Mouse (Mus musculus) forelimb bud, embryonic 11.5 days (tissue): ENCODE results near the gene Hnrnpd.

Source experiments
- DNase-seq: peaks from one replicate; pipeline ENCODE4 v3.0.0-alpha.2; 2012; ENCODE audit warnings: low read depth, low spot score

The Hnrnpd gene

GRCm38 (mm10) chr5:99959960-99960359 is 18.8 kb downstream of the Hnrnpd start:
- DNase-seq, result no peak

GRCm38 (mm10) chr5:99959236-99959936 is 19.4 kb downstream of the Hnrnpd start:
- DNase-seq, result no peak

- DNase-seq, result no peak
Measured at GRCm38 (mm10) chr5:99958666-99959065, 20.1 kb downstream of the Hnrnpd start.

- no peak for DNase-seq
Measured at GRCm38 (mm10) chr5:99953883-99954282, 24.9 kb downstream of the Hnrnpd start.

- no peak for DNase-seq
Measured at GRCm38 (mm10) chr5:99952513-99952912, 26.2 kb downstream of the Hnrnpd start.

GRCm38 (mm10) chr5:99941776-99942502 is 36.8 kb downstream of the Hnrnpd start:
- DNase-seq, result no peak

DNA sequence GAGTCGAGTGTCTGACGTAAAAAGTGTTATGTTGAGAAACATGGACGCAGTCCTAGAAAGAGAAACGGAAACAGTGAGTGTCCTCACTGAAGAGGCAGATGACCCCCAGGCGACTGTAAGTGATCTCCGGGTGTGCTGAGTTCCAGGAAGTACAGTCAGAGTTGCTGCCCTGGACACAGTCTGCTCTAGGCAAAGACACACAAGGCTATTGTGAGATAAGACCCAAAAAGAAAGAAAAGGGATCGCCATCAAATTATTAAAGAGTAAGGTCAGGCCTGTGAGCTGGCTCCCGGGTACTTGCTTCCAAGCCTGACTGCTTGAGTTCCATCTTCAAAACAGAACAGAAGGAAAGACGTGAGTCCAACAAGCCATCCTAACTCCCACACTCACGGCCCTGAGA is 37.5 kb downstream of the Hnrnpd start:
- no peak for DNase-seq

- DNase-seq, result no peak
Measured at GRCm38 (mm10) chr5:99939440-99939839, 39.3 kb downstream of the Hnrnpd start.

GRCm38 (mm10) chr5:99931910-99932309 is 46.8 kb downstream of the Hnrnpd start:
- DNase-seq, result no peak

DNA sequence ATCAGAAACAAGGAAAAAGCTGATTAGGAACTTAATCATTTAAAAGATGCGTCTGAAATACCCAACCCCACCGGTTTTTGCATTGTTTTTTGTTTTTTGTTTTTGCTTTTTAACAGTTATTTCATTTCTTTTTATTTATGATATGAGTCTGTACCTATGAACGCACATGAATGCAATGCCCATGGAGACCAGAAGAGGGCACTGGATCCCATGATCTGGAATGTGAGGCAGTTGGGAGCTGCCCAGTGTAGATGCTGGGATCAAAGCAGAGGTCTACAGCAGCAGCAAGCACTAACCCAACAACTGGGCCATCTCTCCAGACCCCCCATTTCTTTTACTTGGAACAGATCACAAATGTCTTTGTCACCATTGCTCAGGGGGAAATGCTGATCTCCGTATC is 50.8 kb downstream of the Hnrnpd start:
- DNase-seq, result peak; percentile 51

GRCm38 (mm10) chr5:99922033-99922432 is 56.7 kb downstream of the Hnrnpd start:
- no peak for DNase-seq

GRCm38 (mm10) chr5:99915494-99915893 is 63.2 kb downstream of the Hnrnpd start:
- DNase-seq, result no peak

DNA sequence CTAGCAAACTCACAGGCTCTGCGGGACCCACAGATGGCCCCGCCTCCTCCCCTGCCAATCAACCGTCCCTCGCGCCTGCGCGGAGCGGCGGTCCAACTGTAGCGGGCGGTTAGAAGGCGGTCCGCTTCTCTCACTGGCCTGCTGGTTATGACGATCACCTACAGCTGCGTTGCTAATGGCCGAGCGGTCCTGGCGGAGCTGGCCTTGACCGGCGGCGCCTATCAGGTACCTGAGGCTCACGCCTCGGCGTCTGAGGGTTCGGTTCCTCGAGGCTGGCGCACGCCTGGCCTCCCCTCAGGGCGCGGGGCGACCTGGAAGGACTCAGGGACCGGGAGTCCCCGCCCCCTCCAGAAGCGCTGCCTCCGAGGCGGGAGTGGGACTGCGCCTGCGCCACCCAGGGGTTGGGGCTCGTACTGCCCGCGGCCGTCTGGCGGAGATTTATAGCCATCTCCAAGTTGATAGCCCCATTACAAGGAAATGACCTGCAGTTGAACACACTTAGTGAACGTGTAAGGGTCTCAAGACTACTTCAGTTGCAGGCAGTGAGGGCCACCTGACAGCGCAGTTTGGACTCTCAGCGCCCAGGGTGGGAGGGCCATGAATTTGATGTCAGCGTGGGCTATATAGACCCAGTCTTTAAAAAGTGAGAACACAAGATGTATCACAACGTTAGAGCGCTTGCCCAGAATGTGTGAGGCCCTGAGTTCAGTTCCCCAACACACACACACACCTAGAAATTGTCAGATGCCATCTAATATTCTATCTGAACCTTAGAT is 72.4 kb downstream of the Hnrnpd start, which contains the start of gene Vamp9:
TSS of gene Vamp9 (plus strand) at position 74 of the 776 bp plus-strand sequence.
- peak; percentile 95 for DNase-seq
